Mouse (Mus musculus) small intestine, adult 2 months (tissue): ENCODE measurements around the gene Gm48552.

Source experiments
- CTCF ChIP-seq: fragments of 200-500 bp; IDR thresholded peaks from 2 replicates; pipeline ENCODE4 v1.5.1; 2012; ENCODE audit warnings: low read depth, mild to moderate bottlenecking, control low read depth, inconsistent platforms, low read length, moderate library complexity, mixed read lengths; ENCODE audit not compliant: insufficient replicate concordance, insufficient read length; ENCODE audit errors: extremely low read depth
- POLR2A ChIP-seq: fragments of 200-500 bp; IDR thresholded peaks from 2 replicates; pipeline ENCODE4 v1.6.1; 2012; ENCODE audit warnings: low read depth, mild to moderate bottlenecking, control low read depth, inconsistent platforms, low read length, moderate library complexity

DNA sequence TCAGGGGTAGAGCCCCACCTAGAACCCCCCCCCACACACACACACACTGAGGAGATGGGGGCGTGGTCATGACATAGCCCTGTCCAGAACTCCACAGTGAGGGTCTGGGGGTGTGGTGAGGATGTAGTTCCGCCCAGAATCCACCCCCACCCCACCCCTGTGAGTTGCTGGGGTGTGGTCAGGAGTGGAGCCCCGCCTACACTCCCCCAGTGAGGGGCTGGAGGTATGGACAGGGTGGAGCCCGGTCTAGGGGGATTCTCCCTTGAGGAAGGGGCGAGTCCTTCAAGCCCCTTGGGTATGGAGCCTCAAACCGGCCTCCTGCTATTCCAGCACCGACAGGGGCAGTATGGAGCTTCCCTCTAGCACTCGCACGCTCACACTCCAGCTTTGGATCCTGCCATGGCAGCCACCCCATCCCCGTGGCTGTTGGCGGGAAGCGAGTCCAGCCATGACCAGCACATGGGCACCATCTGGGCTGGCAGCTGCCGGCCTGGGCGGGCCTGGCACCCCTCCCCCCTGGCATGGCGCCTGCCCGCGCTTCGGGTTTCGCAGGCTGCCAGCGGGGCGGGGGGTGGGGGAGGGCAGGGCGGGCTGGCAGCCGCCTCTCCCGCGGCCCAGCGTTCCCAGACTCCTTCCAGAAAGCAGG lies 27.9 kb downstream of the Gm48552 start:
- TF ChIP-seq POLR2A (no peak), CTCF (peak; percentile 38; the same call in 1 of the 2 replicates)
